Mouse (Mus musculus): Measurements from ENCODE around the gene Tnfrsf18. TPM values are rescaled to one million over a fixed set of nuclear protein-coding genes. Genes with fewer than 3 reads are reported as not detected.

Gene Tnfrsf18
- polyA plus RNA-seq, 1 experiment from 2014 or later: 6.0 TPM

GRCm38 (mm10) chr4:156014436-156014835 lies 11.5 kb upstream of the Tnfrsf18 start:
- H3K9me3 ChIP-seq (replicated peaks): no peaks in the 10 kb centered on the region
- ATAC-seq (ENCODE audit: insufficient number of reproducible peaks, low FRiP score, low TSS enrichment, low read depth): no peak
- peaks cover 51% of the 10 kb centered on the region for H3K36me3 ChIP-seq
- WGBS: 86% methylated on average over 2 of the region's 2 CpGs
- H3K27ac ChIP-seq (replicated peaks): no peak overlapping the region
- no peak overlapping the region for H3K9ac ChIP-seq
- no peak overlapping the region for H3K4me3 ChIP-seq (replicated peaks)
- H3K4me2 ChIP-seq (replicated peaks): no peak overlapping the region
- no peaks in the 10 kb centered on the region for H3K4me1 ChIP-seq
- H3K27me3 ChIP-seq: no peaks in the 10 kb centered on the region

- no peak overlapping the region for H3K9ac ChIP-seq
- 90% methylated on average over 12 of the region's 12 CpGs for WGBS
- ATAC-seq (ENCODE audit: insufficient number of reproducible peaks, low FRiP score, low TSS enrichment, low read depth): no peak
These were observed 6.2 kb upstream of the Tnfrsf18 start for GRCm38 (mm10) chr4:156019771-156020170.

GRCm38 (mm10) chr4:156021381-156021780 lies 4.6 kb upstream of the Tnfrsf18 start:
- Histone ChIP-seq H3K4me1 (0 out of 2 replicates have a peak, but pooled peaks cover 10% of the 10 kb centered on the region), H3K36me3 (peaks cover 6% of the 10 kb centered on the region; the same call in 1 of the 2 replicates), H3K27me3 (no peaks in the 10 kb centered on the region), H3K9ac (no peak overlapping the region), H3K4me3 (replicated peaks) (no peak overlapping the region), H3K27ac (replicated peaks) (no peak overlapping the region), H3K9me3 (replicated peaks) (no peaks in the 10 kb centered on the region), H3K4me2 (replicated peaks) (no peak overlapping the region)
- ATAC-seq (ENCODE audit: insufficient number of reproducible peaks, low FRiP score, low TSS enrichment, low read depth): no peak
- WGBS: 79% methylated on average over 3 of the region's 3 CpGs

More at GRCm38 (mm10) chr4:156019771-156020170, 6.2 kb upstream of the Tnfrsf18 start:
- H3K4me3 ChIP-seq (replicated peaks): no peak overlapping the region
- no peak overlapping the region for H3K27ac ChIP-seq (replicated peaks)
- H3K36me3 ChIP-seq: 0 out of 2 replicates have a peak, but pooled peaks cover 10% of the 10 kb centered on the region
- no peaks in the 10 kb centered on the region for H3K4me1 ChIP-seq
- no peaks in the 10 kb centered on the region for H3K9me3 ChIP-seq (replicated peaks)
- H3K27me3 ChIP-seq: no peaks in the 10 kb centered on the region
- H3K4me2 ChIP-seq (replicated peaks): no peak overlapping the region

DNA sequence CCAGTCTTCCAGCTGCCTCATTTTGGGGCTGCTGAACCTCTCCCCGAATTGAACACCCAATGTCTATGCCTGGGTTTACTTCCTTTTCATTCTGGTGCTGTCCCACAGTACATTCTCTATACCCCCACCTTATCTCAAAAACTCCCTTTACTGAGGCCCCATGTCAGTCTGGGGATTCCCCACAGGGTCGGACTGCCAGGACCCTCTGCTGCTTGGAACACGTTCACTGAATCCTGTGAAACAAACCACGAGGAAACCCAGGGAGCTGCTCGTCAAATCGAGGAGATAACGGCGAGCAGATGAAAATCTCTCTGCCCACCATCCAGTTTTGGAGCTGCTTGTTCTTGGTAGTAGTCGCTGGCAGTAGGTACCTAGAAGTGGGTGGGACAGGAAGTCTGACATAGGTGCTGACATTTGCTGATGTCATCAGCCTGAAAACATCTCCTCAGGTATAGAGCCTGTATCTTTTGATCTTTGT lies 4.0 kb upstream of the Tnfrsf18 start:
- Histone ChIP-seq H3K9ac (no peak overlapping the region), H3K27ac (replicated peaks) (no peak overlapping the region), H3K4me2 (replicated peaks) (no peak overlapping the region), H3K9me3 (replicated peaks) (no peaks in the 10 kb centered on the region), H3K36me3 (peaks cover 6% of the 10 kb centered on the region; the same call in 1 of the 2 replicates), H3K4me1 (0 out of 2 replicates have a peak, but pooled peaks cover 10% of the 10 kb centered on the region), H3K4me3 (replicated peaks) (no peak overlapping the region), H3K27me3 (no peaks in the 10 kb centered on the region)
- no peak for ATAC-seq (ENCODE audit: insufficient number of reproducible peaks, low FRiP score, low TSS enrichment, low read depth)
- 71% methylated on average over 9 of the region's 9 CpGs for WGBS

DNA sequence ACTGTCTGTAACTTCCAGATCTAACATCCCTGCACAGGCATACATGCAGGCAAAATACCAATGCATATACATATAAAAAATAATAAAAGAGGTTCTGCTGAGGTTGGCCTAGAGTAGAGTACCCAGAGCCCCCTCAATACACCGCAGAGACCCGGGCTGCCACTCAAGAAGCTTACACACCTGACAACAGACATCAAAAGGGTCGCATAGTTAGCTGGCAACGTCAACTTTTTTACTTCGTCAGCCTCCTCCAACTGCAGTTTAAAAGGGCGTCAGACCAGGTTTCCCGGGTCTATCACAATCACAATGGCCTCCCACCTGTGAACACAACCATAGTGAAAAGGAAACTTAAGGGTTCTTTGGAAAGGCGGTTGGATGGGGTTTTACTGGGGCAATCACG lies 2.4 kb upstream of the Tnfrsf18 start:
- 75% methylated on average over 9 of the region's 9 CpGs for WGBS
- no peaks in the 10 kb centered on the region for H3K9me3 ChIP-seq (replicated peaks)
- H3K9ac ChIP-seq: no peak overlapping the region
- H3K4me1 ChIP-seq: 0 out of 2 replicates have a peak, but pooled peaks cover 10% of the 10 kb centered on the region
- H3K27me3 ChIP-seq: no peaks in the 10 kb centered on the region
- H3K4me3 ChIP-seq (replicated peaks): no peak overlapping the region
- H3K4me2 ChIP-seq (replicated peaks): no peak overlapping the region
- ATAC-seq (ENCODE audit: insufficient number of reproducible peaks, low FRiP score, low TSS enrichment, low read depth): no peak
- peaks cover 14% of the 10 kb centered on the region for H3K36me3 ChIP-seq
- no peak overlapping the region for H3K27ac ChIP-seq (replicated peaks)

DNA sequence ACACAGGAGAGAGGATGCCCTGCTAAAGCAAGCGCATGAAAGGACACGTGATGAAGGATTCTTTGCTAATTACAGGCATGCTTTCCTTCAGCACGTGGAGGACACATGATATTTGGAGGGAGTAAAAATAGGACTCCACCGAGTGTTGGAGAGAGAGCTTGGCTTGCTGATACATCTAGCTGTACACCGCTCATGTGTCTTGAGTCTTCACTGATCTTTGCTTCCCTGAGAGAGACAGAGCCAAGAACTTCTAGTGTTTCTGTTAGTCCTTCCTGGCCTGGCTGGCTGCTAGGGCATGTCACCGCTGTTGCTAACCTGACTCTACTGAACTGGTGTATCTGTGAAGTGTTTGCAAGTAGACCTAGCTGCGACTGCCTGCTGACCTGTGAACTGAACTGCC lies 1.8 kb upstream of the Tnfrsf18 start:
- peaks cover 18% of the 10 kb centered on the region for H3K36me3 ChIP-seq
- 79% methylated on average over 7 of the region's 7 CpGs for WGBS
- no peak for ATAC-seq (ENCODE audit: insufficient number of reproducible peaks, low FRiP score, low TSS enrichment, low read depth)

GRCm38 (mm10) chr4:156028580-156028979 lies 2.6 kb downstream of the Tnfrsf18 start:
- Histone ChIP-seq H3K36me3 (peaks cover 20% of the 10 kb centered on the region), H3K4me1 (peaks cover 40% of the 10 kb centered on the region), H3K4me2 (replicated peaks) (no peak overlapping the region), H3K4me3 (replicated peaks) (no peak overlapping the region), H3K9ac (no peak overlapping the region), H3K27ac (replicated peaks) (no peak overlapping the region), H3K9me3 (replicated peaks) (no peaks in the 10 kb centered on the region), H3K27me3 (no peaks in the 10 kb centered on the region)
- 93% methylated on average over 7 of the region's 7 CpGs for WGBS
- ATAC-seq (ENCODE audit: insufficient number of reproducible peaks, low FRiP score, low TSS enrichment, low read depth): no peak

More for the DNA sequence above, 1.8 kb upstream of the Tnfrsf18 start:
- no peak overlapping the region for H3K9ac ChIP-seq
- no peak overlapping the region for H3K4me3 ChIP-seq (replicated peaks)
- no peaks in the 10 kb centered on the region for H3K27me3 ChIP-seq
- H3K4me1 ChIP-seq: 0 out of 2 replicates have a peak, but pooled peaks cover 10% of the 10 kb centered on the region
- H3K4me2 ChIP-seq (replicated peaks): no peak overlapping the region
- no peaks in the 10 kb centered on the region for H3K9me3 ChIP-seq (replicated peaks)
- H3K27ac ChIP-seq (replicated peaks): no peak overlapping the region

DNA sequence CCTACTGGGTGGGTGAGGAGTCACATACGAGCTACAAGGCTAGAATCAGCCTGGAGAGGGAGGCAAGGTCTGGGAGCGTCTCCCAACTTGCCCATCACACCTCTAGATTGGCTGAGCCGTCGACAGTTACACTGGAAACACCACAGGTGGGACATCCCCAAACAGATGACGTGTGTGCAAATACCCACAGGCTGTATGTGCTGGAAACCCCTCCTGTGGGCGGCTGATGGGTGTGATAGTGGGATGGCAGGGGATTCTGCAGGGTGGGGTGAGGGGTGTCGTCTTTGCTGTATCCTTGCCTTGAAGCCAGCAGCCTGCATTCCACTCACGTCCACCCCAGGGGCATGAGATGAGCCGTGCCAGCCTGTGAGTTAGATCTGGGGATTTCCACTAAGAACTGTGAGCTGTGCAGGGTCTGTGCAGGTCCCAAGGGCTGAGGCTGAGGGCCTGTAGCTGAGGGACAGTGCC lies 4.7 kb downstream of the Tnfrsf18 start:
- ATAC-seq (ENCODE audit: insufficient number of reproducible peaks, low FRiP score, low TSS enrichment, low read depth): no peak
- Histone ChIP-seq H3K9me3 (replicated peaks) (no peaks in the 10 kb centered on the region), H3K4me1 (peaks cover 45% of the 10 kb centered on the region), H3K36me3 (peaks cover 19% of the 10 kb centered on the region), H3K4me3 (replicated peaks) (peak overlapping the region; percentile 55), H3K27ac (replicated peaks) (peak overlapping the region; percentile 96), H3K4me2 (replicated peaks) (peak overlapping the region; percentile 72), H3K27me3 (peaks cover 16% of the 10 kb centered on the region), H3K9ac (peak overlapping the region; percentile 42)
- WGBS: 49% methylated on average over 9 of the region's 9 CpGs

DNA sequence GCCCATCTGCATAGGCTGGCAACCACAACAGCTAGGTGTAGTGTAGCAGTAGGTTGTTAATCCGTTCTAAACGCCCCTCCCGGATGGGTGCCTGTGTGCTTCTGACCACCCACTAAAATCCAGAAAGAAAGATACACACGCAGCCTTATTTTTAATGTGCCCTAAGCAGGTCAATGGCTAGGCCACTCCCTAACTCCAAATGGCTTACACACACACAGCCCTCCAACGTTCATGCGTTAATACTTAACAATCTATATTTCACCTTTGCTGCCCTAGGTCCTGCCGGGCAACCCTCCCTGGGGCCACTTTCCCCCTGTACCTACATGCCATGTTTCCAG lies 5.3 kb downstream of the Tnfrsf18 start:
- H3K4me3 ChIP-seq (replicated peaks): peak overlapping the region; percentile 55
- no peaks in the 10 kb centered on the region for H3K9me3 ChIP-seq (replicated peaks)
- H3K9ac ChIP-seq: peak overlapping the region; percentile 42
- H3K4me2 ChIP-seq (replicated peaks): peak overlapping the region; percentile 72
- 2% methylated on average over 7 of the region's 7 CpGs for WGBS
- peak overlapping the region; percentile 96 for H3K27ac ChIP-seq (replicated peaks)
- ATAC-seq (ENCODE audit: insufficient number of reproducible peaks, low FRiP score, low TSS enrichment, low read depth): 0 out of 2 replicates have a peak, but pooled peaks have one; percentile 9
- H3K4me1 ChIP-seq: peaks cover 40% of the 10 kb centered on the region
- H3K36me3 ChIP-seq: peaks cover 17% of the 10 kb centered on the region
- peaks cover 20% of the 10 kb centered on the region for H3K27me3 ChIP-seq

DNA sequence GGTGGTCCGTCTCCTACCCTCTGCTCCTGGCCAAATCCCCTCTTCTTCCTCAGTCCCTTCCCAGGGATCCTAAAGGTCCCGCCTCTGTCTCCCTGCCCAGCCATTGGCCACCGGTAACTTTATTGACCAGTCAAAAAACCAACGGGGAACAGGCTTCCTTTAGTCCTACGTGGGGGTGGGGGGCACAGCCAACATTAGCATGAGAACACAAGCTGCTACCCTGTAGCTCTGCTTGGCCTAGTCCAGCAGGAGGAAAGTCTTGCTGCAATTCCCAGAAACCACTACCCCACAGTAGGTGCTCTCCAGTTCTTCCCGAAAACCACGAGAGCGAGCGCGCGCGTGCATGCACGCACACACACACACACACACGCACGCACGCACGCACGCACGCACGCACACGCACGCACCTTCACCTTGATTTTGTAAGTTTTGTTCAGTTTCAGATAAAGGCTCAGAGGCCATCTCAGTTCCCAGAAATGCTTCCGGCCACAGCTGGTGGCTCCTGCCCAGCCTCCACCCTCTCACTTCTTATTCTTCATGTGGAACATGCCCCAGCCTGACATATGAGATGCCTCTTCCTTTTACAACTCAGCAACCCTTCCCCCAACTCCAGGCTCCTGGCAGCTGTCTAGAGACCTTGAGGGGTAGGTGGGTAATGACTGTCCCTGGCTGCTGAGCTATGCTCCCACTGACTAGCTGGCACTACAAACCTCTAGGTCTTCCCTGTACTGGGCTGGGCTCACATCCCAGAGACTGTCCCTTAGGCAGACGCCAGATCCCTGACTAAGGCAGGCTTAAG lies 5.8 kb downstream of the Tnfrsf18 start:
- Histone ChIP-seq H3K9ac (peak overlapping the region; percentile 42), H3K4me3 (replicated peaks) (peak overlapping the region; percentile 55), H3K4me1 (peaks cover 38% of the 10 kb centered on the region), H3K9me3 (replicated peaks) (no peaks in the 10 kb centered on the region), H3K4me2 (replicated peaks) (peak overlapping the region; percentile 72), H3K36me3 (peaks cover 17% of the 10 kb centered on the region), H3K27me3 (peaks cover 22% of the 10 kb centered on the region), H3K27ac (replicated peaks) (peak overlapping the region; percentile 96)
- peak; percentile 87 for ATAC-seq (ENCODE audit: insufficient number of reproducible peaks, low FRiP score, low TSS enrichment, low read depth)
- under 1% methylated on average over 24 of the region's 24 CpGs for WGBS

GRCm38 (mm10) chr4:156032856-156033255 lies 6.9 kb downstream of the Tnfrsf18 start:
- Histone ChIP-seq H3K9me3 (replicated peaks) (no peaks in the 10 kb centered on the region), H3K27ac (replicated peaks) (peak overlapping the region; percentile 96), H3K27me3 (peaks cover 22% of the 10 kb centered on the region), H3K4me1 (peaks cover 38% of the 10 kb centered on the region), H3K4me2 (replicated peaks) (0 out of 2 replicates have a peak overlapping the region, but pooled peaks have one; percentile 72), H3K9ac (no peak overlapping the region), H3K36me3 (peaks cover 15% of the 10 kb centered on the region), H3K4me3 (replicated peaks) (no peak overlapping the region)
- WGBS: 71% methylated on average over 4 of the region's 4 CpGs
- no peak for ATAC-seq (ENCODE audit: insufficient number of reproducible peaks, low FRiP score, low TSS enrichment, low read depth)

Data from embryonic facial prominence, embryonic 15.5 days (tissue).